Mouse (Mus musculus) cerebellum, adult 2 months (tissue): ENCODE data around the gene Atp1b2. TPM values are rescaled to one million over a fixed set of nuclear protein-coding genes. Genes with fewer than 3 reads are reported as not detected.

ENCODE experiments used
- DNase-seq, 2 experiments: peaks; one replicate each; pipeline ENCODE4 v3.0.0; 2021
- H3K27ac ChIP-seq: fragments of 200-500 bp; 2 replicates; pipeline ENCODE4 v1.5.1; 2012; ENCODE audit warnings: low read length, control low read depth, inconsistent platforms; ENCODE audit not compliant: insufficient read depth
- H3K27me3 ChIP-seq: fragments of 200-500 bp; 2 replicates; pipeline ENCODE4 v1.6.1; 2012; ENCODE audit warnings: inconsistent platforms, mild to moderate bottlenecking, low read length, moderate library complexity; ENCODE audit not compliant: control insufficient read depth, insufficient read depth
- H3K4me1 ChIP-seq: fragments of 200-500 bp; 2 replicates; pipeline ENCODE4 v1.6.1; 2011; ENCODE audit warnings: low read length; ENCODE audit not compliant: control insufficient read depth, insufficient read depth
- H3K4me3 ChIP-seq: fragments of 200-500 bp; replicated peaks from 2 replicates; pipeline ENCODE3; 2011; ENCODE audit warnings: mild to moderate bottlenecking, low read depth, low read length, control low read depth; ENCODE audit not compliant: insufficient read depth
- CTCF ChIP-seq: fragments of 200-500 bp; IDR thresholded peaks from 2 replicates; pipeline ENCODE4 v1.5.1; 2011; ENCODE audit warnings: low read depth, mild to moderate bottlenecking, control low read depth, low read length, moderate library complexity, borderline replicate concordance; ENCODE audit not compliant: insufficient read depth
- POLR2A ChIP-seq: fragments of 200-500 bp; IDR thresholded peaks from 2 replicates; pipeline ENCODE4 v1.6.1; 2011; ENCODE audit warnings: low read length, control low read depth, borderline replicate concordance; ENCODE audit not compliant: insufficient read depth
- WGBS: fragments of 180-500 bp; shearing (Covaris S2); methylation state at CpG from one replicate; pipeline ENCODE4 v1.1.7; 2018; 5-methylcytosine and 5-hydroxymethylcytosine counted together
- polyA plus RNA-seq: library from polyadenylated mRNA; depleted of rRNA; stranded (reverse); fragments of >200 nt; gene quantifications from 2 replicates; pipeline ENCODE4 v1.2.3, GENCODE M21; 2012

Atp1b2 gene
- polyA plus RNA-seq, 1 experiment: 890 TPM

GRCm38 (mm10) chr11:69575220-69575619, 30.5 kb downstream of the Atp1b2 start:
- TF ChIP-seq POLR2A: no peak
- peak; percentile 55; the same call in 1 of the 2 replicates for TF ChIP-seq CTCF
- Histone ChIP-seq H3K4me3 (no peak overlapping the region), H3K27ac (no peak overlapping the region), H3K4me1 (peaks cover 5% of the 10 kb centered on the region; the same call in 1 of the 2 replicates), H3K27me3 (no peaks in the 10 kb centered on the region)
- 56% methylated on average over 3 of the region's 3 CpGs for whole genome bisulfite sequencing
- DNase-seq: peak in 1 of 2 experiments; percentile 13

DNA sequence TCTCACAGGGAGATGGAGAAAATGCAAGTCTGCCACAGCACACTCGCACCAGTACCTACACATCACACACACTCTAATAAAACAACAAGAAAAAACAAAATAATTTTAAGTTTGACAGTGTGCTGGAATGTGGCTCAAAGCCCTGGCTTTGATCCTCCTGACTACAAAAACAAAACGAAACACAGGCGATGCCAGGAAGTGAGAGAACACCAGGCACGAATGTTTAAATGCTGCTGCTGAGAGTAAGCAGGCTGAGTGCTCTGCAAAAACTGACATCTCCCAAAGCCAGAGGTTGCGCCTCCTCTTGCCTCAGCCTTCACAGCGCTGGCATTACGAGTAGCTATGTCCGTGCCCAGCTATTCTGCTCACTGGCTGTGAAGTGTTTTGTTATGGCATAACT, 40.6 kb downstream of the Atp1b2 start:
- H3K27ac ChIP-seq: no peak overlapping the region
- no peak overlapping the region for H3K4me3 ChIP-seq
- no peaks in the 10 kb centered on the region for H3K27me3 ChIP-seq
- no peak for DNase-seq
- WGBS: 79% methylated on average over 8 of the region's 8 CpGs
- peaks cover 4% of the 10 kb centered on the region; the same call in 1 of the 2 replicates for H3K4me1 ChIP-seq
- TF ChIP-seq CTCF (no peak), POLR2A (no peak)

DNA sequence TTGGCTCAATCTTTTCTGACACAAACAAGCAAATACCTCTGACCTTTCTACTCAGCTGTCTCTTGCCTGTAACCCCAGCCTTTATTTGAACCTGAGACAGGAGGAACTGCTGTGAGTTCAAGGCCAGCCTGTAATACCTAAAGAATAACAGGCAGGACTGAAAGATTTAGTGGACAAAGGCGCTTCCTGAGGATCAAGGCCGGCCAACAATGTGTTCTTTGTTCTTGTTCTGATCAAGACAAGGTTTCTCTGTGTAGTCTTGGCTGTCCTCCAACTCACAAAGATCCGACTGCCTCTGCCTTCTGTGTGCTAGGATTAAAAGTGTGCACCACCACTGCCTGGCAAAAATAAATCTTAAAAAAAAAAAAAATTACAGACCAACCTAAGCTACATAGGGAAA, 41.4 kb downstream of the Atp1b2 start:
- H3K4me3 ChIP-seq: no peak overlapping the region
- WGBS: 49% methylated on average over 3 of the region's 3 CpGs
- H3K27ac ChIP-seq: no peak overlapping the region
- no peaks in the 10 kb centered on the region for H3K27me3 ChIP-seq
- H3K4me1 ChIP-seq: peaks cover 4% of the 10 kb centered on the region; the same call in 1 of the 2 replicates
- no peak for DNase-seq
- TF ChIP-seq POLR2A (no peak), CTCF (no peak)

DNA sequence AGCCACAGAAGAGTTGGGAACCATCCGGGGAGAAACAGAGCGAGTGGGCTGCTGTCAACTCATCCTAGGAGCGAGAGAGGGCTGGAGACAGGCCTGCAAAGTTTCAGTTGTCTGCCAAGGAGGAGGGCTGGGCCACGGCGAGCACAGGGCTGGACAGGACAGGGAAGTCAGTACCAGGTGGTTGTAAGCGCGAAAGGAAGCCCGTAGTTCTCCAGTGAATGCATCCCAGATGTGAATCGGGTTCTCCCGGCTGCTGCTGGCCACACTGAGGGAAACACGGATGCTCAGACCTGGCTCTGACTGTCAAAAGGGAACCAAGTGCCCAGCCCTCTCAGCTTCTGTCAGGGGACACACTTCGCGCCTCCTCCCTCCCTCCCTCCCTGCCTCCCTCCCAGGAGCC, 42.4 kb downstream of the Atp1b2 start:
- Histone ChIP-seq H3K27ac (no peak overlapping the region), H3K27me3 (no peaks in the 10 kb centered on the region), H3K4me3 (no peak overlapping the region), H3K4me1 (peaks cover 4% of the 10 kb centered on the region; the same call in 1 of the 2 replicates)
- TF ChIP-seq CTCF (no peak), POLR2A (no peak)
- WGBS: 83% methylated on average over 13 of the region's 13 CpGs
- DNase-seq: no peak

- H3K4me1 ChIP-seq: peaks cover 4% of the 10 kb centered on the region
- DNase-seq: peak in 1 of 2 experiments; percentile 37
- 55% methylated on average over 16 of the region's 16 CpGs for WGBS
- no peak for TF ChIP-seq CTCF
- H3K27me3 ChIP-seq: no peaks in the 10 kb centered on the region; the same call in 1 of the 2 replicates
- H3K27ac ChIP-seq: peak overlapping the region; percentile 63; the same call in 1 of the 2 replicates
- no peak overlapping the region for H3K4me3 ChIP-seq
Observed at GRCm38 (mm10) chr11:69560896-69561854, 44.6 kb downstream of the Atp1b2 start.

DNA sequence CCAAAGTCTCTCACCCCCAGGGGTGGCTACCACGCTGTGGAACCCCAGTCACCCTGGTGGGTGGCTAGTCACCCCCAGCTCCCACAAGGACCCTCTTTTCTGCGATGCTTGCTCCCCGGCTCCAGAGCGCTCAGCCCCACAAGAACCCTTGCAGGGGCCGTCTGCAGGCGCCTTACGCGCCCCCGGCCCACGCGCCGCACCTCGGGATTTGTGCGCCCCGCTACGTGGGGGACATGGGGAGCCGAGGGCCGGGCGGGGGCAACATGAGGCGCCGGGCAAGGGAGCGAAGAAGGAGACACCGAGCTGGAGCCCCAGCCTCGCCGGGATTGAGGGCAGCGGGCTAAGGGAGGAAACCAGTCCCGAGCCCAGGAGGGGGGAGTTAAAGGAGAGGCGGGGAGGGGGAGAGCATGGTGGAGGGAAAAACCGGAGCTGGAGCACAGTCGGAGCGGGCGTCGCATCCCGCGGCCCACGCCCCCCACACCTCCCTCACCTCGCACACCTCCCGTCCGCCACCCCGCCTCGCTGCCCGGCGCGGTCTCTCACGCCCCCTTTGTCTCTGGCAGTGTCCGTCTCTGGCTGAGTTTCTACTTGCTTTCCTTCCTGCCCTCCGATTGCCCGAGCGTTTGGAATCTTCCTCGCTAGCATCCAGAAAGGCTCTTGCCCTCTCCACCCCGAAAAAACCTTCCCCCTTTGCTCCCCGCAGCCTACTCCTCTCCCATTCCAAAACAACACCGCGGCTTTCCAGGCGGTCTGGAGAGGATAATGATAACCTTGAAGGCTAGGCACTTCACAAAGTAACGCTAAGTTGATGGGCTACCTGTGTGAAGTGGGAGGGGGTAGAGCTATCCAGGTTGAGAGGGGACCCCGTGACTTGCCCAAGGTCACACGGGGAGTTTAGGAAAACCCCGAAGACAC, 45.6 kb downstream of the Atp1b2 start, which contains the start of gene Efnb3:
Efnb3 (minus strand) TSS at position 355 of the 915 bp plus-strand sequence.
- peaks cover 4% of the 10 kb centered on the region for H3K4me1 ChIP-seq
- H3K27ac ChIP-seq: peak within 1 kb of the TSS; percentile 63; the same call in 1 of the 2 replicates
- peak within 1 kb of the TSS; percentile 41 for H3K4me3 ChIP-seq
- TF ChIP-seq POLR2A: no peak
- TF ChIP-seq CTCF: no peak
- DNase-seq: no peak
- WGBS: 4% methylated on average over 57 of the region's 59 CpGs
- H3K27me3 ChIP-seq: no peaks in the 10 kb centered on the region; the same call in 1 of the 2 replicates

DNA sequence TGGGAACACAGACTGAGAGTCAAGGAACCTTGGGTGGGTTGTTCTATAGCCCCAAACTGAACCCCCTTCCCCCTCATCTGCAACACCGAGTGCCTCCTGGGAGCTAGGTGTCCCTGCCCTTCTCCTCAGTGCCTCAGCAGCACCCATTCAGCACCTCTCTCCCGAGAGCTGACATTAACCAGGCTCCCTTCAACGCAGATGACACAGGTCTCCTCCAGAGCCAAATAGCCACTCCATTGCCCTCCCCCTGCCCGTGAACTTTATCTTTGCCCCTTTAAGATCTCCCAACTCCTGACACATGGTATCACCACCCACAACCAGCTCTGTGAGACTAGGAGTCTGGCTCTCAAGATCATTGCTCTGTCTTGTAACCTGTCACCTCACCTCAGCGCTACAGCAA, 46.6 kb downstream of the Atp1b2 start:
- no peak for DNase-seq
- no peak for TF ChIP-seq POLR2A
- no peak for TF ChIP-seq CTCF
- WGBS: 31% methylated on average over 5 of the region's 5 CpGs
- no peak overlapping the region for H3K27ac ChIP-seq
- H3K27me3 ChIP-seq: no peaks in the 10 kb centered on the region; the same call in 1 of the 2 replicates
- peaks cover 4% of the 10 kb centered on the region for H3K4me1 ChIP-seq
- peak overlapping the region; percentile 28 for H3K4me3 ChIP-seq
